Mouse (Mus musculus): ENCODE results near the gene Capn8.

DNA sequence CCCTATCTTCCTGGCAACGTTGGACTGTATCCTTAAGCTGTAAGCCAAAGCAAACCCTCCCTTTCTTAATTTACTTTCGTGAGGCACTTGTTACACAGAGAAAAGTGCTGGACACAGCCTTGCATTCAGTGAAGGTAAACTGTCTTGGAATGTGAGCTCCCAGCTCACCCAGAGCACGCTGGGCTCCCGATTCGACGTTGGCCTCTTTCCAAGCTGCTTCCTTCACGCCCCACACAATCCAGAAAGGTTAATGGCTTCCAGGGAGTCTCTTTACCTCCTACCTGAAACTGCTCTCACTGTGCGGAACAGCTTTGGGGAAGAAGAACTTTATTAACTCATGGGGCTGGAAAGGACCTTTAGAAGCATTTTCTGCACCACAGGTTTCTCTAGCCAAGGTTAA, 110.5 kb downstream of the Capn8 start:
- TF ChIP-seq EP300 (optimal IDR thresholded peaks at IDR 0.05): no peak
- no peak for TF ChIP-seq CTCF (IDR thresholded peaks at IDR 0.05; ENCODE audit: low read depth)

All from stomach, postnatal 0 days (tissue).